ENCODE assay signal across 11 mouse cellular contexts in genomic region chr4:24796229-24796628, GRCm38 (mm10). TPM values are rescaled to one million over a fixed set of nuclear protein-coding genes. Genes with fewer than 3 reads are reported as not detected.
A peak's percentile ranks its signal among the peaks of the same experiment; 100 is the strongest.
DNase-seq lines count a peak whose midpoint lies in the region; ATAC-seq and TF ChIP-seq lines count a peak whose summit lies in the region.
"Had no signal": no experiment of that assay in that cellular context is flagged by ENCODE, and none has a peak within 500 bp of the region (broad histone marks: within the 10 kb centered on the region; RNA-seq: fewer than 3 reads in every experiment).

No protein-coding gene starts in this region.

- WGBS in heart, embryonic 12.5 days: 59% methylated on average over 1 of the region's 1 CpGs
- 58% methylated on average over 1 of the region's 1 CpGs for WGBS in lung, embryonic 14.5 days

- H3K4me3 ChIP-seq in heart, embryonic 12.5 days: no peak overlapping the region
- H3K4me3 ChIP-seq in lung, embryonic 14.5 days (ENCODE audit: low read depth, low read length): no peak overlapping the region

- H3K9me3 ChIP-seq in heart, embryonic 12.5 days (replicated peaks): no peaks in the 10 kb centered on the region
- no peaks in the 10 kb centered on the region for H3K9me3 ChIP-seq in lung, embryonic 14.5 days (ENCODE audit: low read depth, low read length)

- TF ChIP-seq POLR2A in brain, embryonic 14.5 days (IDR thresholded peaks at IDR 0.05; ENCODE audit: borderline replicate concordance, extremely low read depth, insufficient read depth, insufficient read length, poor library complexity, severe bottlenecking): no peak

- no peak for ATAC-seq in heart, embryonic 12.5 days (ENCODE audit: insufficient number of reproducible peaks, low FRiP score)
- no peak for ATAC-seq in lung, embryonic 14.5 days (ENCODE audit: insufficient read depth)
- ATAC-seq: forebrain, embryonic 16.5 days had no signal

- no peak for TF ChIP-seq CTCF in lung, embryonic 14.5 days (IDR thresholded peaks at IDR 0.05; ENCODE audit: low read depth)
- TF ChIP-seq CTCF in brain, embryonic 14.5 days (IDR thresholded peaks at IDR 0.05; ENCODE audit: borderline replicate concordance, extremely low read depth, insufficient read depth, insufficient read length): no peak

- peak; percentile 25 for DNase-seq in heart, adult 8-10 months (ENCODE audit: low spot score)
- peak; percentile 21 for DNase-seq in lung, embryonic 14.5 days
- no peak for DNase-seq in lung, postnatal 14 days
- DNase-seq in brain, embryonic 14.5 days (ENCODE audit: low read depth): peak; percentile 49
- peak; percentile 47 to 65 for DNase-seq in heart, postnatal 14 days
- no peak for DNase-seq in liver
- no peak for DNase-seq in spleen, postnatal 36 days (ENCODE audit: low spot score in 2 of 2)
- DNase-seq: retina, postnatal 1 day had no signal

- intact Hi-C loops in heart, postnatal 14 days (cut with DNase I): no loop called here

- no peaks in the 10 kb centered on the region for H3K27me3 ChIP-seq in heart, embryonic 12.5 days (replicated peaks)
- H3K27me3 ChIP-seq in lung, embryonic 14.5 days (ENCODE audit: insufficient read depth, low read length): no peaks in the 10 kb centered on the region

- no peak overlapping the region for H3K4me2 ChIP-seq in heart, embryonic 12.5 days
- no peak overlapping the region for H3K4me2 ChIP-seq in lung, embryonic 14.5 days

- H3K4me1 ChIP-seq in heart, embryonic 12.5 days (replicated peaks): no peaks in the 10 kb centered on the region
- no peaks in the 10 kb centered on the region for H3K4me1 ChIP-seq in lung, embryonic 14.5 days (ENCODE audit: insufficient read depth)

- no peak overlapping the region for H3K27ac ChIP-seq in heart, embryonic 12.5 days (ENCODE audit: poor library complexity, severe bottlenecking)
- no peak overlapping the region for H3K27ac ChIP-seq in lung, embryonic 14.5 days (ENCODE audit: low read depth)

- H3K36me3 ChIP-seq in heart, embryonic 12.5 days: no peaks in the 10 kb centered on the region
- H3K36me3 ChIP-seq in lung, embryonic 14.5 days (ENCODE audit: insufficient read depth): no peaks in the 10 kb centered on the region

- H3K9ac ChIP-seq in heart, embryonic 12.5 days: no peak overlapping the region
- no peak overlapping the region for H3K9ac ChIP-seq in lung, embryonic 14.5 days

RNA-seq across cellular contexts. Expression of gene Klhl32, which starts 54.7 kb away (rescaled TPM):
- 1 to 10 TPM; 1.2 to 2.0 (median 1.3) TPM for total RNA-seq in heart, adult 8-10 months (2022)
- polyA plus RNA-seq in heart, embryonic 12.5 days (2016; fragmentation: Nextera tagmentation; extraction: Ambion mirVana): 2.7 and 2.9 TPM in 2 replicates
- 1.2 and 1.3 TPM in 2 replicates for polyA plus RNA-seq in lung, embryonic 14.5 days (2014; fragmentation: Nextera tagmentation; extraction: Ambion mirVana)
- 6.1 and 8.8 TPM in 2 replicates for polyA plus RNA-seq in brain, embryonic 14.5 days (2012; rRNA removed)
- under 1 TPM; 0.88 TPM for total RNA-seq in heart, postnatal 14 days (2021)
- total RNA-seq: hematopoietic stem cell, adult 5-6 weeks had no signal

Comparison
In these comparisons a context has a peak if more than half of its experiments do, and no peak if none do; other contexts are left out.
1. DNase-seq: peak in heart, adult 8-10 months (single experiment), lung, embryonic 14.5 days (single experiment), brain, embryonic 14.5 days (single experiment) and heart, postnatal 14 days (2 of 2); none in lung, postnatal 14 days (single experiment), liver (single experiment) and spleen, postnatal 36 days (0 of 2).